Mouse (Mus musculus) intestine, embryonic 14.5 days (tissue): ENCODE data around the gene Fkbp2. TPM values are rescaled to one million over a fixed set of nuclear protein-coding genes. Genes with fewer than 3 reads are reported as not detected.

Source experiments
- ATAC-seq: fragments of 200-750 bp; cut with Nextera tagmentation; replicated peaks from 2 replicates; pipeline ENCODE4 v1.8.0; 2017; ENCODE audit warnings: low read depth, moderate number of reproducible peaks, moderate TSS enrichment, moderate library complexity; ENCODE audit not compliant: low FRiP score, low TSS enrichment
- DNase-seq: peaks from one replicate; pipeline ENCODE4 v3.0.0-alpha.2; 2018; ENCODE audit warnings: low spot score
- H3K27ac ChIP-seq: fragments of 300-500 bp; sonication (generic); 2 replicates; pipeline ENCODE4 v1.5.1; 2014; ENCODE audit warnings: low read depth, mild to moderate bottlenecking, control low read depth
- H3K27me3 ChIP-seq: fragments of 300-500 bp; sonication (generic); replicated peaks from 2 replicates; pipeline ENCODE4 v1.6.1; 2014; ENCODE audit warnings: low read length, control low read depth; ENCODE audit not compliant: control insufficient read depth, insufficient read depth
- H3K36me3 ChIP-seq: fragments of 300-500 bp; sonication (generic); 2 replicates; pipeline ENCODE4 v1.6.1; 2014; ENCODE audit warnings: low read length, control low read depth; ENCODE audit not compliant: control insufficient read depth, insufficient read depth
- H3K4me1 ChIP-seq: fragments of 300-500 bp; sonication (generic); replicated peaks from 2 replicates; pipeline ENCODE4 v1.6.1; 2014; ENCODE audit warnings: low read length, control low read depth, mixed read lengths; ENCODE audit not compliant: control insufficient read depth, insufficient read depth
- H3K4me2 ChIP-seq: fragments of 300-500 bp; sonication (generic); 2 replicates; pipeline ENCODE4 v1.6.1; 2014; ENCODE audit warnings: low read length
- H3K4me3 ChIP-seq: fragments of 300-500 bp; sonication (generic); 2 replicates; pipeline ENCODE4 v1.5.1; 2014; ENCODE audit warnings: low read depth, low read length, control low read depth, mixed read lengths
- H3K9ac ChIP-seq: fragments of 300-500 bp; sonication (generic); 2 replicates; pipeline ENCODE4 v1.6.1; 2014; ENCODE audit warnings: mild to moderate bottlenecking, low read length
- H3K9me3 ChIP-seq: fragments of 300-500 bp; sonication (generic); 2 replicates; pipeline ENCODE4 v1.6.1; 2016; ENCODE audit warnings: low read length, control low read depth; ENCODE audit not compliant: control insufficient read depth
- WGBS: fragments of 180-500 bp; shearing (Covaris S2); extraction: QIAGEN DNeasy Blood & Tissue Kit; methylation state at CpG from one replicate; pipeline ENCODE4 v1.1.7; 2014; 5-methylcytosine and 5-hydroxymethylcytosine counted together
- polyA plus RNA-seq: library from polyadenylated mRNA; unstranded; fragments of >200 nt; fragmentation: Nextera tagmentation; extraction: Ambion mirVana; gene quantifications from 2 replicates; pipeline ENCODE4 v1.2.1, GENCODE M21; 2014

Gene Fkbp2
- polyA plus RNA-seq, 1 experiment from 2014 or later, result 103 TPM

- Histone ChIP-seq H3K4me1 (peaks cover 20% of the 10 kb centered on the region), H3K36me3 (peaks cover 30% of the 10 kb centered on the region), H3K4me2 (peak overlapping the region; percentile 94), H3K9me3 (no peaks in the 10 kb centered on the region), H3K27ac (peak overlapping the region; percentile 92), H3K27me3 (no peaks in the 10 kb centered on the region), H3K9ac (peak overlapping the region; percentile 61), H3K4me3 (peak overlapping the region; percentile 52)
- under 1% methylated on average over 28 of the region's 28 CpGs for WGBS
- ATAC-seq, result peak; percentile 30
- peak; percentile 84 for DNase-seq
These were observed 29.6 kb downstream of the Fkbp2 start for GRCm38 (mm10) chr19:6950613-6951153.

GRCm38 (mm10) chr19:6949951-6950350 is 30.4 kb downstream of the Fkbp2 start:
- Histone ChIP-seq H3K9ac (peak overlapping the region; percentile 61), H3K4me2 (peak overlapping the region; percentile 94), H3K9me3 (no peaks in the 10 kb centered on the region), H3K27me3 (no peaks in the 10 kb centered on the region), H3K27ac (peak overlapping the region; percentile 92; the same call in 1 of the 2 replicates), H3K4me1 (peaks cover 20% of the 10 kb centered on the region), H3K36me3 (peaks cover 23% of the 10 kb centered on the region), H3K4me3 (peak overlapping the region; percentile 52)
- DNase-seq (no peak), ATAC-seq (no peak)
- WGBS, result 58% methylated on average over 5 of the region's 5 CpGs

GRCm38 (mm10) chr19:6949532-6949931 is 30.8 kb downstream of the Fkbp2 start:
- no peak for ATAC-seq

GRCm38 (mm10) chr19:6948186-6948585 is 32.1 kb downstream of the Fkbp2 start:
- no peak overlapping the region for H3K27ac ChIP-seq
- 78% methylated on average over 4 of the region's 4 CpGs for WGBS

More at GRCm38 (mm10) chr19:6949532-6949931, 30.8 kb downstream of the Fkbp2 start:
- 0 out of 2 replicates have a peak overlapping the region, but pooled peaks have one; percentile 52 for H3K4me3 ChIP-seq
- H3K9ac ChIP-seq, result no peak overlapping the region
- H3K9me3 ChIP-seq, result no peaks in the 10 kb centered on the region
- H3K4me1 ChIP-seq, result peaks cover 20% of the 10 kb centered on the region
- H3K4me2 ChIP-seq, result peak overlapping the region; percentile 94; the same call in 1 of the 2 replicates
- no peak for DNase-seq
- 86% methylated on average over 5 of the region's 5 CpGs for WGBS
- no peaks in the 10 kb centered on the region for H3K27me3 ChIP-seq
- H3K27ac ChIP-seq, result no peak overlapping the region
- H3K36me3 ChIP-seq, result peaks cover 19% of the 10 kb centered on the region

GRCm38 (mm10) chr19:6947742-6948141 is 32.6 kb downstream of the Fkbp2 start:
- H3K4me2 ChIP-seq, result no peak overlapping the region
- H3K36me3 ChIP-seq, result peaks cover 4% of the 10 kb centered on the region; the same call in 1 of the 2 replicates
- 57% methylated on average over 4 of the region's 4 CpGs for WGBS
- no peak overlapping the region for H3K4me3 ChIP-seq
- no peak overlapping the region for H3K27ac ChIP-seq
- H3K9ac ChIP-seq, result no peak overlapping the region
- no peak for ATAC-seq
- no peak for DNase-seq
- H3K9me3 ChIP-seq, result no peaks in the 10 kb centered on the region
- H3K27me3 ChIP-seq, result no peaks in the 10 kb centered on the region
- peaks cover 18% of the 10 kb centered on the region for H3K4me1 ChIP-seq

More at GRCm38 (mm10) chr19:6948186-6948585, 32.1 kb downstream of the Fkbp2 start:
- Histone ChIP-seq H3K36me3 (peaks cover 9% of the 10 kb centered on the region), H3K27me3 (no peaks in the 10 kb centered on the region), H3K4me1 (peaks cover 18% of the 10 kb centered on the region), H3K9me3 (no peaks in the 10 kb centered on the region), H3K4me3 (no peak overlapping the region), H3K9ac (no peak overlapping the region), H3K4me2 (no peak overlapping the region)
- DNase-seq (no peak), ATAC-seq (no peak)

GRCm38 (mm10) chr19:6943709-6944108 is 36.6 kb downstream of the Fkbp2 start:
- 89% methylated on average over 6 of the region's 6 CpGs for WGBS
- no peaks in the 10 kb centered on the region for H3K27me3 ChIP-seq
- peaks cover 12% of the 10 kb centered on the region for H3K4me1 ChIP-seq
- no peak overlapping the region for H3K4me2 ChIP-seq
- no peak overlapping the region for H3K9ac ChIP-seq
- ATAC-seq (no peak), DNase-seq (no peak)
- no peaks in the 10 kb centered on the region for H3K9me3 ChIP-seq
- no peak overlapping the region for H3K4me3 ChIP-seq
- no peak overlapping the region for H3K27ac ChIP-seq
- peaks cover 3% of the 10 kb centered on the region; the same call in 1 of the 2 replicates for H3K36me3 ChIP-seq

GRCm38 (mm10) chr19:6942764-6943163 is 37.5 kb downstream of the Fkbp2 start:
- peak overlapping the region; percentile 96 for H3K27ac ChIP-seq
- H3K36me3 ChIP-seq, result peaks cover 3% of the 10 kb centered on the region; the same call in 1 of the 2 replicates
- peak overlapping the region; percentile 99 for H3K4me2 ChIP-seq
- H3K27me3 ChIP-seq, result no peaks in the 10 kb centered on the region
- DNase-seq (no peak), ATAC-seq (no peak)
- peak overlapping the region; percentile 77 for H3K4me3 ChIP-seq
- no peaks in the 10 kb centered on the region for H3K9me3 ChIP-seq
- 30% methylated on average over 5 of the region's 5 CpGs for WGBS
- peaks cover 12% of the 10 kb centered on the region for H3K4me1 ChIP-seq
- H3K9ac ChIP-seq, result peak overlapping the region; percentile 71

GRCm38 (mm10) chr19:6942249-6942691 is 38.0 kb downstream of the Fkbp2 start, which contains the start of gene Gpr137:
Gpr137 (minus strand) TSS chr19:6942480.
- Histone ChIP-seq H3K27me3 (no peaks in the 10 kb centered on the region), H3K4me1 (peaks cover 12% of the 10 kb centered on the region), H3K9ac (peak within 1 kb of the TSS; percentile 71), H3K4me2 (peak within 1 kb of the TSS; percentile 99), H3K9me3 (no peaks in the 10 kb centered on the region), H3K4me3 (peak within 1 kb of the TSS; percentile 77), H3K27ac (peak within 1 kb of the TSS; percentile 96), H3K36me3 (peaks cover 3% of the 10 kb centered on the region; the same call in 1 of the 2 replicates)
- whole genome bisulfite sequencing, result 0% methylated on average over 27 of the region's 27 CpGs
- ATAC-seq (peak; percentile 86), DNase-seq (peak; percentile 92)
